Mouse (Mus musculus): ENCODE measurements around the gene Lrp5. TPM values are rescaled to one million over a fixed set of nuclear protein-coding genes. Genes with fewer than 3 reads are reported as not detected.

Lrp5 gene
- polyA plus RNA-seq, 3 experiments from 2014 or later: 0.05 to 0.08 TPM; not detected in 1

- no peak for ATAC-seq
Measured at GRCm38 (mm10) chr19:3549263-3549662, 137.1 kb downstream of the Lrp5 start.

- no peak for ATAC-seq
Measured at GRCm38 (mm10) chr19:3548311-3548710, 138.1 kb downstream of the Lrp5 start.

DNA sequence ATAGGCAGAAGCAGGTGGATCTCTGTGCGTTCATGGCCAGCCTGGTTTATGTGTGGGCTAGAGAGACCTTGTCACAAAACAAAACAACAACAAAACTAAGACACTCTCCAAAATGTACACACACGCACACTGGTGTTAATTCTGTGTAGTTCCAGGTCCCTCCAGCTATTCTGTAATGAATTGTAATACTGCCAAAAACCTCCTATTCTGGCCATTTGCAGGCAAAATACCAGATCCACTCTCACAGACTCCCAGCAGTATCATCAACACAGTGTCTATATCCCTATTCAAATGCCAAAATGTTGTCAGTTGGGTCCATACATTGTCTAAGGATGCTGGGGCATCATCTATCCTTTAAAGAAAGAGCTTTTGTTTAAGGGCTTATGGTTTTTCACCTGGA lies 141.4 kb downstream of the Lrp5 start:
- ATAC-seq: no peak

DNA sequence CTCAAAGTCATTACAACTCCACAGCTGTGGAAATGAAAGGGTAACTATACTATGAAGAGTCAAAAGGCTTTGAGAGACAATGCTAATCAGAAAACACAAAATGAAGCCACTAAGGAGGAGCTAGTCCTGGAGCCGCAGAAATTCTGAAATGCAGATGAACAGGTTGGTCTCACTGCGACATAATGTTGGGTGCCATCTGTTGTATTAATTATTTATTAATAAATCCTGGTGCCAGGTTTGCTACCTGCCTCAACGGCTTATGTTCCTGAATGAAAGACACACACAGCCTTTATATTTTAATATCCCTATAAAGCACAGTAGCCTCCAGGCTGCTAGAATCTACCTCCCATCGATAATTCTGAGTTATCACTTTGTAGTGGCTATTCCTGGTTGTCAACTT lies 143.8 kb downstream of the Lrp5 start:
- no peak for ATAC-seq

DNA sequence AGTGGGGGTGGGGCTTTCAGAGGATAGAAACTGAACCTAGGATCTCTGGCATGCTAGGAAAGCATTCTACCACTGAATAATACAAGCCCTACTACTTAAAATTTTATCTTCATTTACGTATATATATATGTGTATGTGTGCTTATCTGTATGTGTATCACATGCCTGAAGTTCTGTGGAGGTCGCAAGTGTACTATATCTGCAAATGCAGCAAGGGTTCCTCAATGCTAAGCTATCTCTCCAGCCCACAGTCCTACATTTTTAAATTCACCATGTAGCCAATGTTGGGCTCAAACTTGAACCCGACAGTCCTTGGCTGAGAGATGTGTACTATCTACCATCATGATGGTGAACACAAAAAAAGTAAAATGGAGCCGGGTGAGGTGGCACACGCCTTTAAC lies 145.4 kb downstream of the Lrp5 start:
- no peak for ATAC-seq

- ATAC-seq: no peak
Measured at GRCm38 (mm10) chr19:3540254-3540653, 146.1 kb downstream of the Lrp5 start.

GRCm38 (mm10) chr19:3539456-3539855 lies 146.9 kb downstream of the Lrp5 start:
- no peak for ATAC-seq

- ATAC-seq: no peak
Measured at GRCm38 (mm10) chr19:3537658-3538057, 148.7 kb downstream of the Lrp5 start.

- no peak for ATAC-seq
Measured at GRCm38 (mm10) chr19:3534945-3535344, 151.4 kb downstream of the Lrp5 start.

Other genes starting within 250 kb of the Lrp5 start
- 10 to 100 TPM; 67.2 to 92.1 (median 71.5) TPM for gene Ppp6r3, start 110.8 kb downstream of the Lrp5 start, polyA plus RNA-seq (2017; shearing (Covaris generic))
- 1 to 10 TPM; 4.1 to 6.0 (median 5.3) TPM for gene 1810055G02Rik, start 21.7 kb upstream of the Lrp5 start, polyA plus RNA-seq (2017; shearing (Covaris generic))
- 10 to 100 TPM; 25.1 to 41.5 (median 32.7) TPM for gene Kmt5b, start 80.9 kb upstream of the Lrp5 start, polyA plus RNA-seq (2017; shearing (Covaris generic))
- gene Chka, start 165.2 kb upstream of the Lrp5 start, polyA plus RNA-seq (2017; shearing (Covaris generic)): 1 to 10 TPM; 1.6 to 4.9 (median 4.3) TPM
- gene Tcirg1, start 220.6 kb upstream of the Lrp5 start, polyA plus RNA-seq (2017; shearing (Covaris generic)): 10 to 100 TPM; 57.2 to 85.0 (median 60.4) TPM
- 100 to 1,000 TPM; 219 to 266 (median 256) TPM for gene Ndufs8, start 226.2 kb upstream of the Lrp5 start, polyA plus RNA-seq (2017; shearing (Covaris generic))
- under 1 TPM in 1 of 3 experiments, not detected in 2; 0.36 TPM for gene Aldh3b1, start 243.2 kb upstream of the Lrp5 start, polyA plus RNA-seq (2017; shearing (Covaris generic))
- gene Unc93b1, start 248.6 kb upstream of the Lrp5 start, polyA plus RNA-seq (2017; shearing (Covaris generic)): 10 to 100 TPM; 23.5 to 38.0 (median 26.2) TPM

Data from inflammation-experienced regulatory T-cells, adult 6 months (primary cell).